Mouse (Mus musculus) ES-Bruce4 (cell line): ENCODE measurements around the gene Angptl1. TPM values are rescaled to one million over a fixed set of nuclear protein-coding genes. Genes with fewer than 3 reads are reported as not detected.

Source experiments
- H3K27ac ChIP-seq: 2 replicates; pipeline ENCODE4 v1.5.1; 2012; ENCODE audit warnings: low read length, inconsistent platforms; ENCODE audit not compliant: insufficient read depth
- H3K27me3 ChIP-seq: 2 replicates; pipeline ENCODE4 v1.6.1; 2012; ENCODE audit warnings: mild to moderate bottlenecking, low read length, inconsistent platforms; ENCODE audit not compliant: control insufficient read depth, poor library complexity, insufficient read depth, severe bottlenecking
- H3K36me3 ChIP-seq: 2 replicates; pipeline ENCODE4 v1.6.1; 2012; ENCODE audit warnings: inconsistent platforms, mild to moderate bottlenecking, low read length, moderate library complexity; ENCODE audit not compliant: control insufficient read depth, poor library complexity, insufficient read depth, severe bottlenecking
- H3K4me1 ChIP-seq: one replicate; pipeline ENCODE4 v1.8.1; 2011; ENCODE audit warnings: low read length; ENCODE audit not compliant: control insufficient read depth, insufficient read depth
- H3K4me3 ChIP-seq: 2 replicates; pipeline ENCODE4 v1.5.1; 2011; ENCODE audit warnings: low read depth, mild to moderate bottlenecking, low read length
- H3K9ac ChIP-seq: 2 replicates; pipeline ENCODE4 v1.6.1; 2012; ENCODE audit warnings: low read depth, mild to moderate bottlenecking, inconsistent platforms; ENCODE audit not compliant: poor library complexity, severe bottlenecking
- H3K9me3 ChIP-seq: replicated peaks from 2 replicates; pipeline ENCODE4 v1.6.1; 2012; ENCODE audit warnings: mild to moderate bottlenecking, low read length, inconsistent platforms; ENCODE audit not compliant: control insufficient read depth, poor library complexity, insufficient read depth, severe bottlenecking
- CTCF ChIP-seq: IDR thresholded peaks from one replicate; pipeline ENCODE4 v1.8.1; 2011; ENCODE audit warnings: low read depth, low read length
- EP300 ChIP-seq: IDR thresholded peaks from 2 replicates; pipeline ENCODE4 v1.6.1; 2011; ENCODE audit warnings: low read depth, low read length; ENCODE audit not compliant: insufficient read depth
- POLR2A ChIP-seq: IDR thresholded peaks from one replicate; pipeline ENCODE4 v1.8.1; 2011; ENCODE audit warnings: low read length; ENCODE audit not compliant: insufficient read depth
- polyA plus RNA-seq: library from polyadenylated mRNA; stranded (reverse); fragments of >200 nt; gene quantifications from 2 replicates; pipeline ENCODE4 v1.2.4, GENCODE M21; 2011; ENCODE audit warnings: low read depth; ENCODE audit not compliant: missing spikeins, insufficient read depth, insufficient read length

Angptl1 gene
- polyA plus RNA-seq, 1 experiment = not detected

GRCm38 (mm10) chr1:156884782-156885181 lies 46.4 kb downstream of the Angptl1 start:
- no peaks in the 10 kb centered on the region for H3K4me1 ChIP-seq
- H3K9me3 ChIP-seq = peaks cover 6% of the 10 kb centered on the region
- TF ChIP-seq EP300 (no peak), POLR2A (no peak), CTCF (no peak)
- no peak overlapping the region for H3K27ac ChIP-seq
- H3K4me3 ChIP-seq = no peak overlapping the region
- H3K9ac ChIP-seq = no peak overlapping the region
- peaks cover 22% of the 10 kb centered on the region for H3K36me3 ChIP-seq
- no peaks in the 10 kb centered on the region for H3K27me3 ChIP-seq

- no peaks in the 10 kb centered on the region for H3K4me1 ChIP-seq
- no peaks in the 10 kb centered on the region for H3K27me3 ChIP-seq
- no peak overlapping the region for H3K27ac ChIP-seq
- TF ChIP-seq EP300 = no peak
- no peak for TF ChIP-seq POLR2A
- TF ChIP-seq CTCF = no peak
- no peak overlapping the region for H3K4me3 ChIP-seq
- peaks cover 22% of the 10 kb centered on the region for H3K36me3 ChIP-seq
- H3K9me3 ChIP-seq = peaks cover 6% of the 10 kb centered on the region
- H3K9ac ChIP-seq = no peak overlapping the region
These were observed 47.5 kb downstream of the Angptl1 start for GRCm38 (mm10) chr1:156885879-156886278.

GRCm38 (mm10) chr1:156888830-156889229 lies 50.5 kb downstream of the Angptl1 start:
- H3K27me3 ChIP-seq = no peaks in the 10 kb centered on the region
- no peak overlapping the region for H3K4me3 ChIP-seq
- peaks cover 13% of the 10 kb centered on the region for H3K36me3 ChIP-seq
- no peak overlapping the region for H3K9ac ChIP-seq
- TF ChIP-seq CTCF = peak; percentile 7
- no peak for TF ChIP-seq EP300
- no peaks in the 10 kb centered on the region for H3K4me1 ChIP-seq
- H3K9me3 ChIP-seq = no peaks in the 10 kb centered on the region; the same call in 1 of the 2 replicates
- H3K27ac ChIP-seq = no peak overlapping the region

GRCm38 (mm10) chr1:156891561-156891960 lies 53.2 kb downstream of the Angptl1 start:
- Histone ChIP-seq H3K27me3 (no peaks in the 10 kb centered on the region), H3K36me3 (peaks cover 5% of the 10 kb centered on the region; the same call in 1 of the 2 replicates), H3K9me3 (no peaks in the 10 kb centered on the region; the same call in 1 of the 2 replicates), H3K9ac (no peak overlapping the region), H3K4me1 (no peaks in the 10 kb centered on the region), H3K4me3 (no peak overlapping the region), H3K27ac (no peak overlapping the region)
- TF ChIP-seq EP300 = no peak
- TF ChIP-seq POLR2A = no peak
- TF ChIP-seq CTCF = no peak

GRCm38 (mm10) chr1:156901689-156902088 lies 63.3 kb downstream of the Angptl1 start:
- Histone ChIP-seq H3K27me3 (no peaks in the 10 kb centered on the region), H3K36me3 (peaks cover 11% of the 10 kb centered on the region), H3K4me1 (no peaks in the 10 kb centered on the region), H3K4me3 (no peak overlapping the region), H3K27ac (no peak overlapping the region), H3K9me3 (no peaks in the 10 kb centered on the region), H3K9ac (no peak overlapping the region)
- TF ChIP-seq CTCF = no peak
- no peak for TF ChIP-seq POLR2A
- no peak for TF ChIP-seq EP300

- H3K4me1 ChIP-seq = no peaks in the 10 kb centered on the region
- no peak overlapping the region for H3K27ac ChIP-seq
- H3K36me3 ChIP-seq = peaks cover 8% of the 10 kb centered on the region
- H3K27me3 ChIP-seq = no peaks in the 10 kb centered on the region
- H3K9ac ChIP-seq = no peak overlapping the region
- no peak overlapping the region for H3K4me3 ChIP-seq
- no peak for TF ChIP-seq CTCF
- TF ChIP-seq EP300 = no peak
- no peak for TF ChIP-seq POLR2A
- H3K9me3 ChIP-seq = no peaks in the 10 kb centered on the region
These were observed 65.5 kb downstream of the Angptl1 start for GRCm38 (mm10) chr1:156903899-156904298.
